Mouse (Mus musculus) neural tube, embryonic 10.5 days (tissue): Measurements from ENCODE around the gene Raver1.
A peak's percentile ranks its signal among the peaks of the same experiment; 100 is the strongest.

ENCODE experiments used
- DNase-seq: peaks from one replicate; pipeline ENCODE4 v3.0.0-alpha.2; 2017; ENCODE audit warnings: low spot score; ENCODE audit errors: extremely low spot score

Gene Raver1

DNA sequence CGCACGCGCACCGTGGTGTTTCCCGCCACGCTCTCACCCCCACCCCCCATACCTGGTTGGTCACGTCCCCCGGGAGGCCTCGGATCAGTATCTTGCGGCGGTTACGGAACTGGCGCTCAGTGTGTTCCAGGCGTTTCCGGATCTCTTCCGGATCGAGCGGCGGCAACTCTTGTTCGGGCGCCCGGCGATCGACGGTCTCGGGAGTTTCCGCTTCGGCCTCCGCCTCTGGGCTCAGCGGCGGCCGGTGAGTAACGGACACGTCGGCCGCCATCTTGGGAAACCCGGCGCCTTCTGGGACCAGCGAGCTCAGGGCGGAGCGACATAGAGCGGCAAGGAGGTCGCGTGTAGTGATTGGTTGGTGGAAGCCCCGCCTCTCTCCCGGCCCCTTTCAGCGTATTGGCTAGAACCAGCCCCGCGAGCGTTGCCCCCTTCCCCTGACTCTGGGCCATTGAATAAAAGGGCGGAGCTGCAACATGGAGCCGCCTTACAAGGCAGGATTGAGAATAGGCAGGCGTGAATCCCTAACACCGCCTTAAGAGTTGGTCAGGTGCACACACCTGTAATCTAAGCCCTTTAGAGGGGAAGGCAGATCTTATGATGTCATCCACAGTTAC lies at the start of gene Raver1, which contains the start of gene Gm38431:
Gene Raver1, minus strand, starts transcription at position 302 of the 614 bp plus-strand sequence.
Gene Gm38431, minus strand, starts transcription at position 291 of the 614 bp plus-strand sequence.
- peak; percentile 95 for DNase-seq

DNA sequence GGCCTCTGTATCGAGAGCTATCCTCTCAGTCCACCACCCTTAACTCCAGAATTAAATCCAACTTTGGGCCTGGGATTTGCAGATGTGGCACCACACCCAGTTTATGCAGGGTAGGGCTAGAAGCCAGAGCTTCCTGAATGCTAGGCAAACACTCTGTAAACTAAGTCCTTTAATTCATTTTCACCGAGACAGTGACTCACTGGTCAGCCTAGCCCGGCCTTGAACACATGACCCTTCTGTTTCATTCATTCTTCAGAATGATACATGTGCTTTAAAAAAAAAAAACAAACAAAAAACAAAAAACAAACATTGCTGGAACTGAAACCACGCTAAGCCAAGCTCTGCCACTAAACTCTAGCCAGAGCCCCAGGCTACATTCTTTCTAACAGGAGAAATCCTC lies 46.6 kb upstream of the Raver1 start:
- DNase-seq = no peak

GRCm38 (mm10) chr9:21137229-21137628 lies 45.4 kb upstream of the Raver1 start:
- DNase-seq = peak; percentile 49

GRCm38 (mm10) chr9:21136401-21136800 lies 44.6 kb upstream of the Raver1 start:
- no peak for DNase-seq

DNA sequence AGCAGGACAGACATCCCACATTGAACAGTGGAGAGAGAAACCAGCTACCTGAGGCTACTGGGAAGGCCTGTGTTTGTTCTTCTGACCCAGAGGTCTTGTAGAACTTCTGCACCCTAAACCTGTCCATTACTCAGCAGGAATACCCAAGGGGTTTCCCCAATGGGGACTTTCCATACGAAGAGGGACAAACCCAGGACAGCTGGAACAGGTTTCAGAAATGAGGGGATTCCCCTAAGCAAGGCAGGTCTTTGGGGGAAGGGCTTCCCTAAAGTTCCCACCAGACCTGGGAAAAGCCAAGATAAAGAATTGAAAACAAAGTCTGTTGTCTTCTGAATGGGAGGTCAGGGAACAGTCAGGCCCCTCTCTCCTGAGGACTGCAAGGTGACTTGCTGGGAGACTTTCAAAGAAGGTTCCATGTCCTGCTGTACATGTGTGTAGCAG lies 44.2 kb upstream of the Raver1 start:
- no peak for DNase-seq

- DNase-seq = no peak
Measured at GRCm38 (mm10) chr9:21135329-21135890, 43.6 kb upstream of the Raver1 start.

GRCm38 (mm10) chr9:21134595-21135328 lies 43.0 kb upstream of the Raver1 start:
- DNase-seq = no peak

DNA sequence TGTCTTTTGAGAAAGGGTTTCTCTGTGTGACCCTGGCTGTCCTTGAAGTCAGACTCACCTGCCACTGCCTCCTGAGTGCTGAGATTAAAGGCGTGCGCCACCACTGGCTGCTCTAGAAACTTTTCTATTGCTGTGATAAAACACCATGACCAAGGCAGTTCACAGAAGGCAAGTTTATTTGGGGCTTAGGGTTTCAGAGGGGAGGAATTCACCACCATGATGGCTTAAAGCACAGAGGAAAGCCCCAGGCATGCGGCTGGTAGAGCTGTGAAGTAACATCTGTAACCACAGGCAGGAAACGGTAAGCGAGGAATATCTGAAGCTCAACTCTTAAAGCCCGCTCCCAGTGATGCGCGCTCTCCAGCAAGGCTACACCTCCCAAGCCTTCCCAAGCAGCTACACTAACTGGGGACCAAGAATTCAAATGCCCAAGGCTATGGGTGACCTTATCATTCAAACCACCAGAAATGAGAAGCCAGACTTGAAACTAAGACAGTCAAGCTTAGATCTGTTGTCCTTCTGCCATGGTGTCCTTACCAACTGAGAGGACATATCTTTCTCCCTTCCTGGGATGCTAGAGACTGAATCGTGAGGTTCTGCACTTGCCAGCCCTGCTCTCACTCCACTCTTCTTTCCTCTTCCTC lies 41.4 kb upstream of the Raver1 start:
- DNase-seq = no peak

GRCm38 (mm10) chr9:21132102-21132775 lies 40.4 kb upstream of the Raver1 start:
- no peak for DNase-seq

GRCm38 (mm10) chr9:21131059-21131956 lies 39.5 kb upstream of the Raver1 start, which contains the start of gene Tyk2:
Gene Tyk2 (minus strand): TSS chr9:21131243.
- DNase-seq = peak; percentile 88

GRCm38 (mm10) chr9:21126259-21126627 lies 34.4 kb upstream of the Raver1 start:
- no peak for DNase-seq

DNA sequence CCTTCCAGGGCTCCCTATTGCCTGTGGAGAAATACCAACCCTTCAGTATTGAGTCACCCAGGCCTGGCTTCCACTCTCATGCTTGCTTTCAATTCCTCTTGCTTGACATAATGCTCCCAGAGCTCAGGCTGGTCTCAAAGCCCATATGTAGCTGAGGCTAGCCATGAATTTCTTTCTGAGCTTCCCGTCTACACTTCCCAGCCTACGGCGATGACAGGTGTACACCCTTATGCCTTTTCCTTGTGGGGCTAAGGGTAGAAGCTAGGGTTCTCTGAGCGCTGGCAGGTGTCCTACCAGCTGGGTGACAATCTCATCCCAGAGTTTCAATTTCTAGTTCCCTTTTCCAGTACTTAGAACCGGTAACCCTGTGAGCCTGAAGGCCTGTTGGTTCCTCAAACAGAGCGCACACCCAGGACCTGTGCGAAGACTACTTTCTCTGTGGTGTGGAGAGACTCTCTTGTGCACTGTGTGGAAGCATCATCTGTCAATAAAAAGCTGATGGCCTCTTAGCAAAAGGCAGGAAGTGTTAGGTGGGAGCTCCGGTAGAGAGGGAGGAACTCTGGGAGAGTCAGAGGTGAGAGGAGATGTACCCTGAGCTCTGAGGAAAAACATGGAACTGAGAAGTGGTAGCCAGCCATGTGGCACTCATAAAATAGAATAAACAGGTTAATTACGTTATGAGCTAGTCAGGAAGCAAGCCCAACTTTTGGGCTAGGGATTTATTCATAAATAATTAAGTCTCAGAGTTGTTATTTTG lies 33.9 kb upstream of the Raver1 start:
- DNase-seq = no peak

DNA sequence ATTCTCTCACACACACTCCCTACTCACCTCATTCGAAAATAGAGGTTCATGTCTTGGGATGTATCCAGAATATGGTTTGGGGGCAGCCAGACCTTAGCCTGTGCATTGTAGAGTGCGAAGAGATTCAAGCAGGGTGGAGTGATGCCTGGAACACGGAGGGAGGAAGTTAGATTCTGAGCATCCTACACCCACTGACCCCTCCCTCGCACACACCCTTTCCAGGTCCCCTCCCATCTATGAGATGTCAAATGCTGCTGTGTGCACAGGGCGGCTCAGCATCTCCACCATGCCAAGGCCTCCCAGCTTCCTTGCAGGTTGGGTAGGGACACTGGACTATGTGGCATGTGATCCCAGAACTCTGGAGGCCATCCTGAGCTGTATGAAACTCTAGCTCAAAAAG lies 33.0 kb upstream of the Raver1 start:
- DNase-seq = no peak

DNA sequence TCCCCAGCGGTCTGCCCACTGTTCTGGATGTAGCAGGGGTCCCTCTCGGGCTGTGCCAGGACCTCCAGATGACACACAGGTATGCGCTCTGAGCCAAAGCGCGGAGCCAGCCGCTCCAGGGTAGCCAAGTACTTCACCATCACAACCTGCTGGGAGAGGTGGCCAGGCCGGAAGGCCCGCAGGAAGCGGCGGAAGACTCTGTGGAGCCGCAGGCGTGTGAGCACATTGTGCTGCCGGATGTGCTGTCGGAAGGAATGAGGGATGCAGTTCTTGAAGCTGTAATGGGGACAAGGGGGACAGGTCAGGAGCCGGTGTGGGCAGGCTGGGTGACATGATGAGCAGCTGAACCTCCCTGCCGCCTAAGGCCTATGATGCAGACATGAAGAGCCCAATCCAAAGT lies 29.7 kb upstream of the Raver1 start:
- DNase-seq = no peak

- DNase-seq = no peak
Measured at GRCm38 (mm10) chr9:21117073-21117472, 25.3 kb upstream of the Raver1 start.

DNA sequence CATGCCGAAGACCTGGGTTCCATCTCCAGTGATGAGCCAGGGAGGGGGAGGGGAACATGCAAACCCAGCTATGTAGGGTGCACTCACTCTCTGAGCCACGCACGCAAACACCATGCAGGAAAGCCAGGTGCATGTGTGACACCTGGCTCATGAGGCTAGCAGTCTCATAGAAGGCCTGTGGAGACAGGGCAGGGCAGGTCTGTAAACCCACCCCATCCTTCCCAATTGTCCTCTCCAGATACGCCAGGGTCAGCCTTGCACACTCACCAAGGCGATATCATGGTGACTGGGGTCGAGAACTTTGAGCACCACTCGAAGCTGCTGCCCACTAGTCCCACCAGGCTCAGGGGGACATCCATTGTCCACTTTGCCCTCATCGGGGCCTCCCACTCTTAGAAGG lies 23.3 kb upstream of the Raver1 start:
- no peak for DNase-seq

GRCm38 (mm10) chr9:21114190-21114589 lies 22.4 kb upstream of the Raver1 start:
- no peak for DNase-seq

DNA sequence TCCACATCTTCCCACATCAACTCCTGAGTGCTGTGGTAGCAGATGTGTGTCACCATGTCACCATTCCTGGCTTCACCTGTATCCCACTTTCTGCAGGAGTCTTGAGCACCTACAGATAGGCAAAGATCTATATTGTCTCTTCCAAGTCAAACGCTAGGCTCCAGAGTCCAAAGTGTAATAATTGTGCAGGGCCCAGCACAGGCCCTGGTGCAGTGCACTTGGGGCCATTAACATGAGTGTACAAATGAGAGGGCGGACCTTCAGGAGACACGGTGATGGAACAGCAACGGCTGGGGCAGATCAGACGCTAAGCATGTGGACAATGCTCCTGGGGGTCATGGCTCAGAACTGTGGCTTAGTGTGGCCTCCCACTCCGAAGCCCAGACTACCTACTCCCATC lies 21.9 kb upstream of the Raver1 start:
- DNase-seq = no peak

DNA sequence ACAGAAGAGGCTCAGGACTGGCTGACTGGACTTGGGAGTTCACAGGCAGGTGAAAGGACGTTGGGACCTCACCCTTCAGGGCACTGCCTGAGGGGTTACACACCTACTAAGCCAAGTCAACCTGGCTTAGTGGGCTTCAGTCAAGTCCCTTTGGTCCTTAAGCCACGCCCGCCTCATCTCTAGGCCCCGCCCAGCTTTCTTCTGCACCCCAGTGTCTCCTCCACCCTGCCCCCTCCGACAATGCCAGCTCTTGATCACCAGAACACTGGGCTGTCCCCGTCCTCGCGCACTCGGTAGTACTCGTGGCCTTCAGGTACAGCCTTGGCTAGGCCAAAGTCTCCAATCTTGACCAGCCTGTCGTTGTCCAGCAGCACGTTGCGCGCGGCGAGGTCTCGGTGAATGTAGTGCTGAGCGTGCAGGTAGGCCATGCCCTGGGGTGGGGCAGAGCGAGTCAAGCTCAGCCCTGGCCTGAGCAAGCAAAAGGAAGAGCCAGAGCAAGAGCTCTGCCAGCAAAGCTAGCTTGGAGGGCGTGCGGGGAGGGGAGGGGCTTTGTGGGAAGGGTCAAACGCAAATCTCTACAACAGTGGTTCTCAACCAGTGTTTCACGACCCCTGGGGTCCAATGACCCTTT lies 15.9 kb upstream of the Raver1 start:
- DNase-seq = no peak
